Comparison of ENCODE assay signal across 1 mouse cellular context in genomic region chr16:4913783-4914735, GRCm38 (mm10).
TF ChIP-seq lines count a peak whose summit lies in the region.

No protein-coding gene starts in this region.

TF ChIP-seq in CH12.LX, 34 proteins besides CTCF, POLR2A, EP300 and RAD21 (continued from another document):
- TF ChIP-seq NELFE (IDR thresholded peaks at IDR 0.05; ENCODE audit: low read depth, low read length) (no peak; the same call in 1 of the 2 replicates), JUND (conservative IDR thresholded peaks at IDR 0.05; ENCODE audit: low read depth, low read length) (0 out of 2 replicates have a peak, but pooled peaks have one; percentile 37), BHLHE40 (IDR thresholded peaks at IDR 0.05; ENCODE audit: low read depth, low read length) (peak; percentile 51; the same call in 1 of the 2 replicates), MAX (IDR thresholded peaks at IDR 0.05; ENCODE audit: low read length) (no peak), TBP (conservative IDR thresholded peaks at IDR 0.05; ENCODE audit: low read depth, low read length) (no peak), TCF12 (IDR thresholded peaks at IDR 0.05; ENCODE audit: low read depth, low read length) (peak; percentile 46; the same call in 1 of the 2 replicates), GABPA (IDR thresholded peaks at IDR 0.05; ENCODE audit: insufficient replicate concordance, low read depth, low read length) (no peak), USF2 (conservative IDR thresholded peaks at IDR 0.05; ENCODE audit: low read depth, low read length) (no peak), NRF1 (IDR thresholded peaks at IDR 0.05; ENCODE audit: low read depth, low read length) (0 out of 2 replicates have a peak, but pooled peaks have one; percentile 17), CHD2 (IDR thresholded peaks at IDR 0.05; ENCODE audit: low read length) (no peak), SMC3 (IDR thresholded peaks at IDR 0.05; ENCODE audit: low read depth, low read length) (peak; percentile 89), HCFC1 (IDR thresholded peaks at IDR 0.05; ENCODE audit: low read depth, low read length) (peak; percentile 45), KAT2A (IDR thresholded peaks at IDR 0.05; ENCODE audit: insufficient replicate concordance, low read length) (0 out of 2 replicates have a peak, but pooled peaks have one; percentile 27), MAFK (IDR thresholded peaks at IDR 0.05; ENCODE audit: insufficient replicate concordance, low read length) (0 out of 2 replicates have a peak, but pooled peaks have one; percentile 20), ZC3H11A (IDR thresholded peaks at IDR 0.05; ENCODE audit: low read depth, low read length) (peak; percentile 66), ETS1 (conservative IDR thresholded peaks at IDR 0.05; ENCODE audit: low read depth, low read length) (no peak), MEF2A (IDR thresholded peaks at IDR 0.05; ENCODE audit: borderline replicate concordance, low read depth, low read length) (0 out of 2 replicates have a peak, but pooled peaks have one; percentile 32), MXI1 (IDR thresholded peaks at IDR 0.05; ENCODE audit: low read depth, low read length) (peak; percentile 61), ZNF384 (IDR thresholded peaks at IDR 0.05; ENCODE audit: low read depth, low read length) (peak; percentile 93), ELF1 (IDR thresholded peaks at IDR 0.05; ENCODE audit: low read depth, low read length) (0 out of 2 replicates have a peak, but pooled peaks have one; percentile 33), CHD1 (IDR thresholded peaks at IDR 0.05; ENCODE audit: low read depth, low read length) (no peak), JUN (IDR thresholded peaks at IDR 0.05; ENCODE audit: insufficient read depth, low read depth, low read length) (no peak), ZKSCAN1 (IDR thresholded peaks at IDR 0.05; ENCODE audit: borderline replicate concordance, low read depth, low read length) (no peak), MAZ (IDR thresholded peaks at IDR 0.05; ENCODE audit: low read depth, low read length) (0 out of 2 replicates have a peak, but pooled peaks have one; percentile 51), MYC (IDR thresholded peaks at IDR 0.05; ENCODE audit: low read depth, low read length) (0 out of 2 replicates have a peak, but pooled peaks have one; percentile 41), RCOR1 (conservative IDR thresholded peaks at IDR 0.05; ENCODE audit: low read depth, low read length) (peak; percentile 59; the same call in 1 of the 2 replicates), ZMIZ1 (IDR thresholded peaks at IDR 0.05; ENCODE audit: low read depth, low read length) (no peak), IRF4 (IDR thresholded peaks at IDR 0.05; ENCODE audit: low read depth, low read length) (peak; percentile 72), SIN3A (IDR thresholded peaks at IDR 0.05; ENCODE audit: low read length) (peak; percentile 76), POLR2AphosphoS2 (IDR thresholded peaks at IDR 0.05; ENCODE audit: low read depth, low read length) (no peak), UBTF (IDR thresholded peaks at IDR 0.05; ENCODE audit: low read depth, low read length) (no peak), USF1 (IDR thresholded peaks at IDR 0.05; ENCODE audit: low read depth, low read length) (no peak)
TF ChIP-seq in CH12.LX: peak in this region for 18.
